Comparison of ENCODE assay signal across 28 mouse cellular contexts in the genomic region with DNA sequence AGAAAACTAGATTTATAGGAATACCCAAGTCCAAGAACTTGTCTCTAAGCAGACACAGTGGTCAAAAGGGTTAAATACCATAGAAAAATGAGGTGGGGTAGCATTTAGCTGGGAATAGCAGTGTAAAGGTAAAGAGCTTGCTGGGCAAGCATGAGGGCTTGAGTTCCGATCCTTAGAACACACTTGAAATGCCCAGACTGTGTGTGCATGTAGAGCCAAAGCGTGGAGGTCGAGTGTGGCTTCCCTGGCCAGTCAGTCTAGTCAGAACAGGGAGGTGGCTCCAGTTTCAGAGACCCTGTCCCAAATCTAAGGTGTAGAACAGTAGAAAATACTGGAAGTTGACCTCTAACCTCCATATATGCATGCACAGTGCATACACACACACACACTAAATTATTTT.
"Had no signal": no experiment of that assay in that cellular context is flagged by ENCODE, and none has a peak within 500 bp of the region (broad histone marks: within the 10 kb centered on the region; RNA-seq: fewer than 3 reads in every experiment).

No protein-coding gene starts in this region.

- H3K9ac ChIP-seq: embryonic facial prominence, embryonic 12.5 days; embryonic facial prominence, embryonic 13.5 days; embryonic facial prominence, embryonic 15.5 days; forebrain, embryonic 12.5 days; forebrain, embryonic 13.5 days; forebrain, embryonic 15.5 days; forebrain, postnatal 0 days had no signal

- H3K4me3 ChIP-seq: embryonic facial prominence, embryonic 10.5 days; embryonic facial prominence, embryonic 12.5 days; embryonic facial prominence, embryonic 13.5 days; embryonic facial prominence, embryonic 15.5 days; erythroblast, embryonic 14.5 days; forebrain, embryonic 10.5 days; forebrain, embryonic 12.5 days; forebrain, embryonic 13.5 days; forebrain, embryonic 15.5 days; gastrocnemius, adult 2 months; heart, adult 2 months had no signal

- H3K4me1 ChIP-seq: forebrain, embryonic 13.5 days; forebrain, embryonic 15.5 days had no signal

- H3K4me2 ChIP-seq: embryonic facial prominence, embryonic 12.5 days; embryonic facial prominence, embryonic 13.5 days; embryonic facial prominence, embryonic 15.5 days; forebrain, embryonic 12.5 days; forebrain, embryonic 13.5 days; forebrain, embryonic 15.5 days had no signal

- H3K36me3 ChIP-seq: embryonic facial prominence, embryonic 10.5 days; embryonic facial prominence, embryonic 12.5 days; embryonic facial prominence, embryonic 13.5 days; embryonic facial prominence, embryonic 15.5 days; forebrain, embryonic 10.5 days; forebrain, embryonic 12.5 days; forebrain, embryonic 15.5 days had no signal

- H3K27ac ChIP-seq: embryonic facial prominence, embryonic 10.5 days; embryonic facial prominence, embryonic 12.5 days; embryonic facial prominence, embryonic 13.5 days; embryonic facial prominence, embryonic 15.5 days; forebrain, embryonic 10.5 days; forebrain, embryonic 12.5 days; forebrain, embryonic 13.5 days; forebrain, embryonic 15.5 days; gastrocnemius, adult 2 months; heart, adult 2 months had no signal

- H3K27me3 ChIP-seq: embryonic facial prominence, embryonic 12.5 days; embryonic facial prominence, embryonic 13.5 days; embryonic facial prominence, embryonic 15.5 days; forebrain, embryonic 12.5 days; forebrain, embryonic 13.5 days; forebrain, embryonic 15.5 days had no signal

- ATAC-seq: forebrain, embryonic 13.5 days; forebrain, embryonic 14.5 days; forebrain, embryonic 15.5 days; forebrain, embryonic 16.5 days; forebrain, postnatal 0 days had no signal

- DNase-seq: cerebellum, adult 2 months; cerebellum, adult 8-10 months; cerebellum, adult 9-10 months; cerebellum, adult 9-11 months; cerebellum, postnatal 10 days; cerebellum, postnatal 14 days; cerebellum, postnatal 25 days; cerebellum, postnatal 36 days; embryo, embryonic 11 days; forebrain, postnatal 0 days; gastrocnemius, adult 2 months; gastrocnemius, postnatal 10 days; gastrocnemius, postnatal 14 days; gastrocnemius, postnatal 25 days; gastrocnemius, postnatal 36 days; heart, adult 18-20 months; heart, adult 2 months had no signal

- H3K9me3 ChIP-seq: embryonic facial prominence, embryonic 10.5 days; embryonic facial prominence, embryonic 12.5 days; embryonic facial prominence, embryonic 13.5 days; embryonic facial prominence, embryonic 15.5 days; forebrain, embryonic 10.5 days; forebrain, embryonic 12.5 days; forebrain, embryonic 13.5 days; forebrain, embryonic 15.5 days had no signal
